Mouse (Mus musculus) heart, adult 2 months (tissue): ENCODE data around the gene Lao1.
"Not testable (repeated sequence)": the region's sequence is repeated elsewhere in the genome, so short reads cannot be mapped to it uniquely, and the experiment has no call there.

Experiments
- CTCF ChIP-seq: fragments of 200-600 bp; IDR thresholded peaks from 2 replicates; pipeline ENCODE4 v1.8.1; 2022; ENCODE audit warnings: antibody characterized with exemption, mild to moderate bottlenecking, moderate library complexity
- POLR2A ChIP-seq: fragments of 200-500 bp; IDR thresholded peaks from 2 replicates; pipeline ENCODE4 v1.6.1; 2011; ENCODE audit warnings: mild to moderate bottlenecking, low read depth, low read length, control low read depth; ENCODE audit not compliant: insufficient read depth

GRCm38 (mm10) chr4:118931326-118931725 is 30.1 kb upstream of the Lao1 start:
- TF ChIP-seq CTCF, POLR2A: not testable (repeated sequence)
